In the genomic region with DNA sequence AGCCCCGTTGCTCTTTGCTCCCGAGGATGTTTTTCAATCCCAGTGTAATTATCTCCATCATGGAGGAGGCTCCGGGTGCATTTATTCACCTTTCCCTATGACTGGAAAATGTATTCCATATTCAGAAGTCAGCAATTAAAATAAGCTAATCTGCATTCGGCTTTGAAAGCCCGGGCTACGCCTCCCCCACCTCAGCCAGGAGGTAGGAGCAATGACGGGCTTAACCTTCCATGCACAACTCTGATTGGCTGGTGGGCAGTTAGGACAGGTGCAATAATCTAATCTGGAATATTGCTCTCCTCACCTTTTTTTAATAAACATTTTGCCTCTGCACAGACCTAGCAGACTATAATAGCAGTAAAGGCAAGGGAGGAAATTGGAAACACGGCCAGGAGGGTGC, we compare ENCODE assay signal across 22 mouse cellular contexts.
DNase-seq lines count a peak whose midpoint lies in the region; ATAC-seq and TF ChIP-seq lines count a peak whose summit lies in the region.
"Had no signal": no experiment of that assay in that cellular context is flagged by ENCODE, and none has a peak within 500 bp of the region (broad histone marks: within the 10 kb centered on the region; RNA-seq: fewer than 3 reads in every experiment).

No protein-coding gene starts in this region.

- no peak overlapping the region for H3K4me2 ChIP-seq in forebrain, embryonic 13.5 days
- H3K4me2 ChIP-seq in forebrain, postnatal 0 days (ENCODE audit: low read depth) = no peak overlapping the region
- no peak overlapping the region for H3K4me2 ChIP-seq in heart, embryonic 12.5 days
- no peak overlapping the region for H3K4me2 ChIP-seq in limb, embryonic 11.5 days (ENCODE audit: low read depth, severe bottlenecking)

- H3K36me3 ChIP-seq in forebrain, embryonic 13.5 days (ENCODE audit: poor library complexity, severe bottlenecking) = no peaks in the 10 kb centered on the region
- H3K36me3 ChIP-seq in forebrain, postnatal 0 days (ENCODE audit: insufficient read depth) = no peaks in the 10 kb centered on the region
- H3K36me3 ChIP-seq in heart, embryonic 12.5 days = no peaks in the 10 kb centered on the region
- H3K36me3 ChIP-seq in limb, embryonic 10.5 days = no peaks in the 10 kb centered on the region
- no peaks in the 10 kb centered on the region for H3K36me3 ChIP-seq in limb, embryonic 11.5 days (ENCODE audit: control insufficient read depth, insufficient read depth, low read length)
- H3K36me3 ChIP-seq: G1E had no signal

- ATAC-seq in forebrain, embryonic 13.5 days = peak; percentile 45; the same call in 1 of the 2 replicates
- ATAC-seq in forebrain, postnatal 0 days = no peak; the same call in 1 of the 2 replicates
- no peak for ATAC-seq in heart, embryonic 12.5 days (ENCODE audit: insufficient number of reproducible peaks, low FRiP score)
- ATAC-seq in limb, embryonic 11.5 days (ENCODE audit: insufficient number of reproducible peaks, low FRiP score, low TSS enrichment, low read depth) = peak; percentile 58; the same call in 1 of the 2 replicates
- ATAC-seq: activated CD4-positive, CD25-positive, alpha-beta regulatory T cell, adult 4 months; CD4-positive, CD25-positive, alpha-beta regulatory T cell, adult 4 months; Patski had no signal

- no peaks in the 10 kb centered on the region for H3K27me3 ChIP-seq in forebrain, embryonic 13.5 days
- H3K27me3 ChIP-seq in forebrain, postnatal 0 days (ENCODE audit: insufficient read depth, low read length) = no peaks in the 10 kb centered on the region
- H3K27me3 ChIP-seq in heart, embryonic 12.5 days (replicated peaks) = no peaks in the 10 kb centered on the region
- H3K27me3 ChIP-seq in limb, embryonic 10.5 days (ENCODE audit: low read depth, poor library complexity, severe bottlenecking) = no peaks in the 10 kb centered on the region
- no peaks in the 10 kb centered on the region for H3K27me3 ChIP-seq in limb, embryonic 11.5 days (ENCODE audit: control insufficient read depth, insufficient read depth, low read length)
- H3K27me3 ChIP-seq: CH12.LX, Patski had no signal

- no peaks in the 10 kb centered on the region for H3K4me1 ChIP-seq in forebrain, embryonic 13.5 days
- no peaks in the 10 kb centered on the region for H3K4me1 ChIP-seq in forebrain, postnatal 0 days (ENCODE audit: insufficient read depth)
- H3K4me1 ChIP-seq in heart, embryonic 12.5 days (replicated peaks) = peaks cover 12% of the 10 kb centered on the region
- H3K4me1 ChIP-seq in limb, embryonic 10.5 days = peaks cover 37% of the 10 kb centered on the region
- H3K4me1 ChIP-seq in limb, embryonic 11.5 days (ENCODE audit: control insufficient read depth, insufficient read depth, low read length) = peaks cover 11% of the 10 kb centered on the region

- WGBS in forebrain, embryonic 13.5 days = 87% methylated on average over 8 of the region's 8 CpGs
- 72% methylated on average over 8 of the region's 8 CpGs for WGBS in forebrain, postnatal 0 days
- 89% methylated on average over 8 of the region's 8 CpGs for WGBS in heart, embryonic 12.5 days
- 88% methylated on average over 8 of the region's 8 CpGs for WGBS in limb, embryonic 10.5 days
- 75% methylated on average over 8 of the region's 8 CpGs for WGBS in limb, embryonic 11.5 days

- no peak for TF ChIP-seq CTCF in forebrain, postnatal 0 days (IDR thresholded peaks at IDR 0.05; ENCODE audit: low read depth)

- DNase-seq in forebrain, postnatal 0 days = no peak
- DNase-seq in heart, adult 11 months = peak; percentile 51
- DNase-seq in limb, embryonic 10.5 days (ENCODE audit: low spot score) = no peak
- DNase-seq in limb, embryonic 11.5 days (ENCODE audit: low spot score) = no peak
- DNase-seq in kidney, postnatal 10 days = no peak
- no peak for DNase-seq in left cerebral cortex, adult 18-20 months (ENCODE audit: low spot score in 2 of 2)
- DNase-seq: adrenal gland, adult 2 months; adrenal gland, adult 8-10 months; adrenal gland, postnatal 10 days; adrenal gland, postnatal 14 days; adrenal gland, postnatal 25 days; adrenal gland, postnatal 36 days; B cell, adult 2 months; cerebellum, adult 11 months; cerebellum, adult 11-12 months had no signal

- H3K9ac ChIP-seq in forebrain, embryonic 13.5 days = no peak overlapping the region
- H3K9ac ChIP-seq in forebrain, postnatal 0 days = no peak overlapping the region
- H3K9ac ChIP-seq in heart, embryonic 12.5 days = no peak overlapping the region
- H3K9ac ChIP-seq in limb, embryonic 11.5 days (ENCODE audit: low read length) = no peak overlapping the region

- no peaks in the 10 kb centered on the region for H3K9me3 ChIP-seq in forebrain, embryonic 13.5 days (replicated peaks)
- H3K9me3 ChIP-seq in forebrain, postnatal 0 days (ENCODE audit: low read length) = no peaks in the 10 kb centered on the region
- H3K9me3 ChIP-seq in heart, embryonic 12.5 days (replicated peaks) = no peaks in the 10 kb centered on the region
- H3K9me3 ChIP-seq in limb, embryonic 10.5 days (replicated peaks) = no peaks in the 10 kb centered on the region
- no peaks in the 10 kb centered on the region for H3K9me3 ChIP-seq in limb, embryonic 11.5 days (ENCODE audit: control insufficient read depth, low read length)

- no peak overlapping the region for H3K4me3 ChIP-seq in forebrain, embryonic 13.5 days
- H3K4me3 ChIP-seq in forebrain, postnatal 0 days (ENCODE audit: low read depth, low read length) = no peak overlapping the region
- no peak overlapping the region for H3K4me3 ChIP-seq in heart, embryonic 12.5 days
- no peak overlapping the region for H3K4me3 ChIP-seq in limb, embryonic 10.5 days
- no peak overlapping the region for H3K4me3 ChIP-seq in limb, embryonic 11.5 days (ENCODE audit: low read depth, low read length)

- H3K27ac ChIP-seq in forebrain, embryonic 13.5 days = no peak overlapping the region
- H3K27ac ChIP-seq in forebrain, postnatal 0 days (ENCODE audit: low read depth, low read length) = no peak overlapping the region
- no peak overlapping the region for H3K27ac ChIP-seq in heart, embryonic 12.5 days (ENCODE audit: poor library complexity, severe bottlenecking)
- peak overlapping the region; percentile 36; the same call in 1 of the 2 replicates for H3K27ac ChIP-seq in limb, embryonic 10.5 days
- H3K27ac ChIP-seq in limb, embryonic 11.5 days (replicated peaks; ENCODE audit: low read depth, low read length) = no peak overlapping the region

Comparison
In these comparisons a context has a peak if more than half of its experiments do, and no peak if none do; other contexts are left out.
1. ATAC-seq: peak in forebrain, embryonic 13.5 days (single experiment) and limb, embryonic 11.5 days (single experiment); none in forebrain, postnatal 0 days (single experiment) and heart, embryonic 12.5 days (single experiment).